Mouse (Mus musculus) heart, embryonic 16.5 days (tissue): Measurements from ENCODE around the gene Stip1. TPM values are rescaled to one million over a fixed set of nuclear protein-coding genes. Genes with fewer than 3 reads are reported as not detected.
"Not testable (repeated sequence)": the region's sequence is repeated elsewhere in the genome, so short reads cannot be mapped to it uniquely, and the experiment has no call there.

Source experiments
- ATAC-seq: fragments of 200-750 bp; cut with Nextera tagmentation; replicated peaks from 2 replicates; pipeline ENCODE4 v1.8.0; 2017; ENCODE audit warnings: moderate number of reproducible peaks; ENCODE audit not compliant: insufficient read depth, low FRiP score; ENCODE audit errors: extremely low read depth
- H3K27ac ChIP-seq: fragments of 300-500 bp; sonication (generic); 2 replicates; pipeline ENCODE4 v1.5.1; 2014; ENCODE audit warnings: mild to moderate bottlenecking, low read length, control low read depth, moderate library complexity
- H3K27me3 ChIP-seq: fragments of 300-500 bp; sonication (generic); 2 replicates; pipeline ENCODE4 v1.6.1; 2014; ENCODE audit warnings: low read length, mixed read lengths; ENCODE audit not compliant: control insufficient read depth, insufficient read depth
- H3K36me3 ChIP-seq: fragments of 300-500 bp; sonication (generic); 2 replicates; pipeline ENCODE4 v1.6.1; 2014; ENCODE audit not compliant: control insufficient read depth, insufficient read depth
- H3K4me1 ChIP-seq: fragments of 300-500 bp; sonication (generic); 2 replicates; pipeline ENCODE4 v1.6.1; 2014; ENCODE audit warnings: low read length, mixed read lengths; ENCODE audit not compliant: control insufficient read depth, insufficient read depth
- H3K4me2 ChIP-seq: fragments of 300-500 bp; sonication (generic); 2 replicates; pipeline ENCODE4 v1.6.1; 2014; ENCODE audit warnings: low read depth, mild to moderate bottlenecking, control low read depth, low read length
- H3K4me3 ChIP-seq: fragments of 300-500 bp; sonication (generic); 2 replicates; pipeline ENCODE4 v1.5.1; 2014; ENCODE audit warnings: mild to moderate bottlenecking, control low read depth, low read length
- H3K9ac ChIP-seq: fragments of 300-500 bp; sonication (generic); 2 replicates; pipeline ENCODE4 v1.6.1; 2014; ENCODE audit warnings: low read length, control low read depth
- H3K9me3 ChIP-seq: fragments of 300-500 bp; sonication (generic); replicated peaks from 2 replicates; pipeline ENCODE4 v1.6.1; 2016; ENCODE audit warnings: low read length; ENCODE audit not compliant: control insufficient read depth
- WGBS: fragments of 180-500 bp; shearing (Covaris S2); extraction: QIAGEN DNeasy Blood & Tissue Kit; methylation state at CpG from one replicate; pipeline ENCODE4 v1.1.7; 2014; 5-methylcytosine and 5-hydroxymethylcytosine counted together
- polyA plus RNA-seq: library from polyadenylated mRNA; unstranded; fragments of >200 nt; fragmentation: Nextera tagmentation; extraction: Ambion mirVana; gene quantifications from 2 replicates; pipeline ENCODE4 v1.2.1, GENCODE M21; 2015

Stip1 gene
- polyA plus RNA-seq, 1 experiment from 2014 or later: 195 TPM

GRCm38 (mm10) chr19:7075336-7075735, 35.6 kb upstream of the Stip1 start:
- not testable (repeated sequence) for H3K4me2 ChIP-seq, H3K36me3 ChIP-seq, H3K9ac ChIP-seq, ATAC-seq, H3K27ac ChIP-seq, H3K4me3 ChIP-seq, H3K9me3 ChIP-seq, H3K27me3 ChIP-seq
- WGBS: 81% methylated on average over 11 of the region's 11 CpGs
- peaks cover 10% of the 10 kb centered on the region for H3K4me1 ChIP-seq

GRCm38 (mm10) chr19:7073997-7074781, 34.4 kb upstream of the Stip1 start:
- Histone ChIP-seq H3K36me3 (no peaks in the 10 kb centered on the region), H3K27ac (no peak overlapping the region), H3K9ac (no peak overlapping the region), H3K4me3 (no peak overlapping the region), H3K27me3 (no peaks in the 10 kb centered on the region), H3K4me2 (no peak overlapping the region), H3K9me3 (no peaks in the 10 kb centered on the region), H3K4me1 (peaks cover 17% of the 10 kb centered on the region)
- no peak for ATAC-seq
- WGBS: 70% methylated on average over 12 of the region's 12 CpGs

GRCm38 (mm10) chr19:7072221-7072620, 32.5 kb upstream of the Stip1 start:
- Histone ChIP-seq H3K36me3 (no peaks in the 10 kb centered on the region), H3K9ac (no peak overlapping the region), H3K4me2 (no peak overlapping the region), H3K4me1 (peaks cover 13% of the 10 kb centered on the region), H3K9me3 (no peaks in the 10 kb centered on the region), H3K27ac (no peak overlapping the region), H3K4me3 (no peak overlapping the region), H3K27me3 (no peaks in the 10 kb centered on the region)
- no peak for ATAC-seq
- 78% methylated on average over 6 of the region's 6 CpGs for WGBS

GRCm38 (mm10) chr19:7070775-7071174, 31.0 kb upstream of the Stip1 start:
- H3K4me2 ChIP-seq: peak overlapping the region; percentile 35
- no peak overlapping the region for H3K4me3 ChIP-seq
- peaks cover 24% of the 10 kb centered on the region for H3K4me1 ChIP-seq
- H3K36me3 ChIP-seq: no peaks in the 10 kb centered on the region
- H3K27me3 ChIP-seq: no peaks in the 10 kb centered on the region
- no peak for ATAC-seq
- H3K9me3 ChIP-seq: no peaks in the 10 kb centered on the region
- WGBS: 37% methylated on average over 4 of the region's 4 CpGs
- no peak overlapping the region for H3K27ac ChIP-seq
- peak overlapping the region; percentile 23; the same call in 1 of the 2 replicates for H3K9ac ChIP-seq

GRCm38 (mm10) chr19:7069781-7070763, 30.3 kb upstream of the Stip1 start:
- peak overlapping the region; percentile 4; the same call in 1 of the 2 replicates for H3K4me3 ChIP-seq
- H3K27me3 ChIP-seq: no peaks in the 10 kb centered on the region
- 0 out of 2 replicates have a peak, but pooled peaks have one; percentile 21 for ATAC-seq
- 25% methylated on average over 33 of the region's 35 CpGs for WGBS
- no peaks in the 10 kb centered on the region for H3K36me3 ChIP-seq
- H3K9me3 ChIP-seq: no peaks in the 10 kb centered on the region
- no peak overlapping the region for H3K27ac ChIP-seq
- peak overlapping the region; percentile 23 for H3K9ac ChIP-seq
- H3K4me1 ChIP-seq: peaks cover 24% of the 10 kb centered on the region
- peak overlapping the region; percentile 35 for H3K4me2 ChIP-seq

GRCm38 (mm10) chr19:7068661-7069531, 29.1 kb upstream of the Stip1 start:
- H3K27me3 ChIP-seq: no peaks in the 10 kb centered on the region
- H3K4me2 ChIP-seq: no peak overlapping the region

GRCm38 (mm10) chr19:7068136-7068535, 28.4 kb upstream of the Stip1 start:
- no peak overlapping the region for H3K9ac ChIP-seq
- no peaks in the 10 kb centered on the region for H3K27me3 ChIP-seq
- no peak overlapping the region for H3K4me2 ChIP-seq
- no peak overlapping the region for H3K27ac ChIP-seq
- H3K4me1 ChIP-seq: peaks cover 26% of the 10 kb centered on the region
- H3K4me3 ChIP-seq: no peak overlapping the region
- 8% methylated on average over 14 of the region's 14 CpGs for WGBS
- no peaks in the 10 kb centered on the region for H3K36me3 ChIP-seq
- ATAC-seq: no peak
- H3K9me3 ChIP-seq: no peaks in the 10 kb centered on the region

More at GRCm38 (mm10) chr19:7068661-7069531, 29.1 kb upstream of the Stip1 start:
- no peak for ATAC-seq
- H3K4me1 ChIP-seq: peaks cover 26% of the 10 kb centered on the region
- H3K9ac ChIP-seq: no peak overlapping the region
- no peaks in the 10 kb centered on the region for H3K36me3 ChIP-seq
- WGBS: 72% methylated on average over 11 of the region's 11 CpGs
- no peaks in the 10 kb centered on the region for H3K9me3 ChIP-seq
- H3K4me3 ChIP-seq: no peak overlapping the region
- H3K27ac ChIP-seq: no peak overlapping the region

- no peak overlapping the region for H3K27ac ChIP-seq
- H3K4me2 ChIP-seq: no peak overlapping the region
- H3K4me1 ChIP-seq: peaks cover 23% of the 10 kb centered on the region
- H3K9ac ChIP-seq: no peak overlapping the region
- no peak for ATAC-seq
- H3K4me3 ChIP-seq: no peak overlapping the region
- WGBS: 48% methylated on average over 20 of the region's 20 CpGs
- H3K9me3 ChIP-seq: no peaks in the 10 kb centered on the region
- H3K36me3 ChIP-seq: no peaks in the 10 kb centered on the region
- no peaks in the 10 kb centered on the region for H3K27me3 ChIP-seq
Measured at GRCm38 (mm10) chr19:7067344-7068050, 27.7 kb upstream of the Stip1 start.
